Mouse (Mus musculus) lung, postnatal 14 days (tissue): ENCODE measurements around the gene 1500015O10Rik.

Experiments used
- DNase-seq: peaks from one replicate; pipeline ENCODE4 v3.0.0; 2021

1500015O10Rik gene

GRCm38 (mm10) chr1:43776106-43776505 is 45.7 kb downstream of the 1500015O10Rik start:
- DNase-seq = peak; percentile 43

GRCm38 (mm10) chr1:43781195-43781594 is 50.8 kb downstream of the 1500015O10Rik start:
- no peak for DNase-seq

DNA sequence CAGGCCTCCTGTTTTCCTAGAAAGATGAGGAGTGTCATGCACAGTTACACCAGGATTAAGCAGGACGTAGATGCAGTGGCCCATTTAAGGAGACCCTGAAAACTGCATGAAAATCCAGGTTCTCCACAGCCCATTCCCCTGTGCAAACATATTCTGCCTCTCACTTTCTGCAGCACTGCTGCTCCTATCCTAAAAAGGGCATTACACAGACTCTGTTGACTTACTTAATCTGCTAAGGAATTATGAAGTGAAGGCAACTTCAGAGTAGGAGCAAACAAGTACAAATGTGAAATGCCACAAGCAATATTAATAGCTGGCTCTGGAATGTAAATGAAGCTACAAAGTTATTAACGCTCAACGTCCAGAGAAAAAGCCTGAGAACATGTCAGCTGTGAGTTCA is 51.3 kb downstream of the 1500015O10Rik start:
- DNase-seq = no peak

GRCm38 (mm10) chr1:43782680-43783079 is 52.3 kb downstream of the 1500015O10Rik start:
- DNase-seq = no peak

DNA sequence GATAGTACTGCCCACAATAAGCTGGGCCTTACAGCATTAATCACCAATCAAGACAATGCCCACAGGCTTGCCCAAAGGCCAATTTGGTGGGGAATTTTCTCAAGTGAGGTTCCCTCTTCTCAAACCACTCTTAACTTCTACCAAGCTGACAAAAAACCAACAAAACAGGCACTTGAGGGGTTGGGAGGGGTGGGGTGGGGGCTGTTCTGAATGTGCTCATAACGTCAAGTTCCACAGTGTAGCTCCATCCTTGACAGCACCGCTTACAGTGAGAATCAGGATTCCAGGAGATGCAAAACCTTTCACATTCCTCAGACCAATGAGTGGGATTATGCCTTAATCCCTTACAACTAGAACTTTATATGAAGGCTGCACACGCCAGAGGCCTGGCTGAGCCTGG is 52.8 kb downstream of the 1500015O10Rik start:
- no peak for DNase-seq

DNA sequence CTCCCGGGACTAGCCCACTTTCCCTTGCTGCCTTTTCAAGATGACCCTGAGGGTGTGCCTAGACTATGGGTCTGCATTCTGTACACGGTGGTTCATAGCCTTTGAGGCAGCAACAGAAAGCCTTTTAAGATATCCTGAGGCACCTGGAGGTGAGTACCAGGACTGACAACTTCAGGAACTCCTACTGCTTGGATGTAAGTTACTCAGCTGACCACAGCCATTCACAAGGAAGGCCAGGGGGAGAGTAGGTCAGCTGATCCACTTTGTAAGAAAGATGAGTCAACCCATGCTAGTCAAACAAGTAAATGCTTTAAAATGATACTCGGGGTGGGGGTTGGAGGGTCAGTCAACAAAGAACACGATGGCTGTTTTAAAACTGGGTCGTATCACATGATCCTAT is 54.9 kb downstream of the 1500015O10Rik start:
- no peak for DNase-seq

- no peak for DNase-seq
These were observed 56.3 kb downstream of the 1500015O10Rik start for GRCm38 (mm10) chr1:43786711-43787110.

DNA sequence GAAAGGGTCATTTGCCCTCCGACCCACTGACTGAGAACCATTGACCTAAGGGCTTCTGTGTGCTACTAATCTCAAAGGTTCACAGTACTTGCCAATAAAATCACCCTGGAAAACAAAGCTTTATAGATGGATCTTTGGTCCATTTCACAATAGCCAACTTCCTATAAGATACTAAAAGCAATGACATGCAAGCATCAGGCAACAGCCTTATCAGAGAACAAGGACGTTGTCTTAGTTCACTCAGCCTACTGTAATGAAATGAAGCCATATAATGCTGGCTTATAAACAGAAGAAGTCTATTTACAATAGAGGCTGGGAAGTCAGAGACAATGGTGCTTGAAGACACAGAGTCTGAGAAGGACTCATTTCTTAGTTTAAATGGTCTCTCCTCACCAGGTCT is 59.4 kb downstream of the 1500015O10Rik start:
- no peak for DNase-seq
